Mouse (Mus musculus) olfactory bulb, adult 2 months (tissue): Measurements from ENCODE around the gene Trim32.

Source experiments
- CTCF ChIP-seq: fragments of 200-500 bp; IDR thresholded peaks from 2 replicates; pipeline ENCODE4 v1.5.1; 2012; ENCODE audit warnings: low read depth, mild to moderate bottlenecking, low read length, moderate library complexity; ENCODE audit not compliant: insufficient read depth
- POLR2A ChIP-seq: fragments of 200-500 bp; IDR thresholded peaks from 2 replicates; pipeline ENCODE4 v1.6.1; 2012; ENCODE audit warnings: mild to moderate bottlenecking, low read depth, low read length, moderate library complexity; ENCODE audit not compliant: insufficient read depth

GRCm38 (mm10) chr4:65663176-65663575, 58.4 kb downstream of the Trim32 start:
- no peak for TF ChIP-seq CTCF
- no peak for TF ChIP-seq POLR2A
